Mouse (Mus musculus): ENCODE measurements around the gene Sept9. TPM values are rescaled to one million over a fixed set of nuclear protein-coding genes. Genes with fewer than 3 reads are reported as not detected.

The Sept9 gene
- polyA plus RNA-seq, 1 experiment from 2014 or later: 139 TPM

GRCm38 (mm10) chr11:117159257-117159945 lies 40.1 kb upstream of the Sept9 start:
- Histone ChIP-seq H3K4me2 (ENCODE audit: low read depth, low read length) (no peak overlapping the region), H3K27me3 (ENCODE audit: control insufficient read depth, insufficient read depth, low read depth, low read length) (no peaks in the 10 kb centered on the region), H3K27ac (ENCODE audit: low read length) (no peak overlapping the region), H3K4me1 (replicated peaks; ENCODE audit: control insufficient read depth, insufficient read depth, low read length) (peaks cover 15% of the 10 kb centered on the region), H3K36me3 (ENCODE audit: control insufficient read depth, insufficient read depth, low read length) (peaks cover 23% of the 10 kb centered on the region), H3K4me3 (ENCODE audit: low read length) (no peak overlapping the region), H3K9me3 (ENCODE audit: control insufficient read depth, low read length) (no peaks in the 10 kb centered on the region; the same call in 1 of the 2 replicates), H3K9ac (ENCODE audit: low read length) (no peak overlapping the region)
- 78% methylated on average over 13 of the region's 13 CpGs for WGBS
- no peak for ATAC-seq (ENCODE audit: low read depth)

DNA sequence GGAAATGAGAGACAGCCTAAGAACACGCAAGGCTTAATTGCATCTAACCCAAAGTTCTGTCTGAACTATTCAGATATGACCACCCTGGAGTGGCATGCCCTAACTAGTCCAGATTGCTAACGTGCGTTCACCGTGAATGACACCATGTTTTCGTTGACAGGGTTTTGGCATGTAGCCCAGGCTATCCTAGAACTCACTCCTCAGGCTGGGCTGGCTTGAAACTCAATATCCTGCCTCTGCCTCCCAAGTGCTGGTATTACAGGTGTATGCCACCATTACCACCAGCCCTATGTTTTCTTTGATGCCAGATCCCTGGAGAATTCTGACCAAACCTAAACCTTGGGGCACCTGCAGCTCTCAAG lies 39.5 kb upstream of the Sept9 start:
- H3K4me3 ChIP-seq (ENCODE audit: low read length): no peak overlapping the region
- ATAC-seq (ENCODE audit: low read depth): no peak
- H3K27me3 ChIP-seq (ENCODE audit: control insufficient read depth, insufficient read depth, low read depth, low read length): no peaks in the 10 kb centered on the region
- peaks cover 23% of the 10 kb centered on the region for H3K36me3 ChIP-seq (ENCODE audit: control insufficient read depth, insufficient read depth, low read length)
- H3K4me1 ChIP-seq (replicated peaks; ENCODE audit: control insufficient read depth, insufficient read depth, low read length): peaks cover 15% of the 10 kb centered on the region
- WGBS: 66% methylated on average over 5 of the region's 5 CpGs
- no peaks in the 10 kb centered on the region; the same call in 1 of the 2 replicates for H3K9me3 ChIP-seq (ENCODE audit: control insufficient read depth, low read length)
- no peak overlapping the region for H3K9ac ChIP-seq (ENCODE audit: low read length)
- no peak overlapping the region for H3K4me2 ChIP-seq (ENCODE audit: low read depth, low read length)
- no peak overlapping the region for H3K27ac ChIP-seq (ENCODE audit: low read length)

GRCm38 (mm10) chr11:117160791-117161190 lies 38.7 kb upstream of the Sept9 start:
- peaks cover 15% of the 10 kb centered on the region for H3K4me1 ChIP-seq (replicated peaks; ENCODE audit: control insufficient read depth, insufficient read depth, low read length)
- H3K4me2 ChIP-seq (ENCODE audit: low read depth, low read length): no peak overlapping the region
- no peak overlapping the region for H3K9ac ChIP-seq (ENCODE audit: low read length)
- H3K36me3 ChIP-seq (ENCODE audit: control insufficient read depth, insufficient read depth, low read length): peaks cover 16% of the 10 kb centered on the region
- no peak for ATAC-seq (ENCODE audit: low read depth)
- H3K27me3 ChIP-seq (ENCODE audit: control insufficient read depth, insufficient read depth, low read depth, low read length): no peaks in the 10 kb centered on the region
- H3K9me3 ChIP-seq (ENCODE audit: control insufficient read depth, low read length): no peaks in the 10 kb centered on the region; the same call in 1 of the 2 replicates
- no peak overlapping the region for H3K4me3 ChIP-seq (ENCODE audit: low read length)
- H3K27ac ChIP-seq (ENCODE audit: low read length): no peak overlapping the region
- 94% methylated on average over 12 of the region's 12 CpGs for WGBS

DNA sequence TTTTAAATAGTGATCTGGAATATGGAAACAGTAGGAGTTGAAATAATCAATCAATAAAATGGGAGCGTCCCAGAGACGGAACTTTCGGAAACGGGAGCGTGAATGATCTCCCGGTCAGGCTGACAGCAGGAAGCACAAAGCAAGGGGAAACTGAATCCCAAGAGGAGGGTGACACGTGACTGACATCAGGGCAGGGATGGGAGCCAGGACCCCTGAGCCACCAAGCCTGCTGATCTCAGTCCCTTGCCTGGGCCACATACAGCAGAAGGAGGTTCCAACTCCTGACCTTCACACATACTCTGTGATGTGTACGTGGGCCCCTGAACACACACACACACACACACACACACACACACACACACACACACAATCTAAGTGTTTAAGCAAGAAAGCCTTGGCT lies 37.9 kb upstream of the Sept9 start:
- no peak overlapping the region for H3K9ac ChIP-seq (ENCODE audit: low read length)
- no peak for ATAC-seq (ENCODE audit: low read depth)
- no peak overlapping the region for H3K4me2 ChIP-seq (ENCODE audit: low read depth, low read length)
- H3K27ac ChIP-seq (ENCODE audit: low read length): no peak overlapping the region
- peaks cover 11% of the 10 kb centered on the region; the same call in 1 of the 2 replicates for H3K4me1 ChIP-seq (replicated peaks; ENCODE audit: control insufficient read depth, insufficient read depth, low read length)
- no peak overlapping the region for H3K4me3 ChIP-seq (ENCODE audit: low read length)
- H3K9me3 ChIP-seq (ENCODE audit: control insufficient read depth, low read length): no peaks in the 10 kb centered on the region; the same call in 1 of the 2 replicates
- peaks cover 10% of the 10 kb centered on the region for H3K36me3 ChIP-seq (ENCODE audit: control insufficient read depth, insufficient read depth, low read length)
- H3K27me3 ChIP-seq (ENCODE audit: control insufficient read depth, insufficient read depth, low read depth, low read length): no peaks in the 10 kb centered on the region
- WGBS: 44% methylated on average over 8 of the region's 8 CpGs

GRCm38 (mm10) chr11:117163098-117163497 lies 36.4 kb upstream of the Sept9 start:
- WGBS: 78% methylated on average over 9 of the region's 9 CpGs
- H3K36me3 ChIP-seq (ENCODE audit: control insufficient read depth, insufficient read depth, low read length): peaks cover 2% of the 10 kb centered on the region; the same call in 1 of the 2 replicates
- H3K4me3 ChIP-seq (ENCODE audit: low read length): no peak overlapping the region
- no peaks in the 10 kb centered on the region for H3K27me3 ChIP-seq (ENCODE audit: control insufficient read depth, insufficient read depth, low read depth, low read length)
- H3K4me1 ChIP-seq (replicated peaks; ENCODE audit: control insufficient read depth, insufficient read depth, low read length): peaks cover 8% of the 10 kb centered on the region; the same call in 1 of the 2 replicates
- H3K9me3 ChIP-seq (ENCODE audit: control insufficient read depth, low read length): no peaks in the 10 kb centered on the region; the same call in 1 of the 2 replicates
- H3K4me2 ChIP-seq (ENCODE audit: low read depth, low read length): no peak overlapping the region
- ATAC-seq (ENCODE audit: low read depth): no peak
- no peak overlapping the region for H3K9ac ChIP-seq (ENCODE audit: low read length)
- H3K27ac ChIP-seq (ENCODE audit: low read length): no peak overlapping the region

DNA sequence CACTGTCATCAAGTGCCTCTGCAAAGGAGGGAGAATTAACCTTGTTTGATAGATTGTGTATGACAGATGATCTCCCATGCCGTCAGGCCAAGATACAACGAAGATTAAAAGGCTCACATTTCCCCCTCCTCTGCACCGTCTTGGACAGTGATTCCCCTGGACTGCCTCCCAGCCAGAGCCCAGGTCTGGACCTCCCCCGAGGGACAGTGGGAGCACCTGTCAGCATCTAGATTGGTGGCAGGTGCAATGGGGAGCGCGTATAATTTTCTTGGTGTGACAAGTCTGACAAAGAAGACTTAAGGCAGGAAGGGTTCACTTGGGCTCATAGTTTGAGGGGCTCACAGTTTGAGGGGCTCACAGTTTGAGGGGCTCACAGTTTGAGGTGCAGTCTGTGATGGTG lies 35.7 kb upstream of the Sept9 start:
- H3K4me2 ChIP-seq (ENCODE audit: low read depth, low read length): no peak overlapping the region
- H3K4me3 ChIP-seq (ENCODE audit: low read length): no peak overlapping the region
- no peak overlapping the region for H3K9ac ChIP-seq (ENCODE audit: low read length)
- peaks cover 2% of the 10 kb centered on the region; the same call in 1 of the 2 replicates for H3K36me3 ChIP-seq (ENCODE audit: control insufficient read depth, insufficient read depth, low read length)
- H3K27ac ChIP-seq (ENCODE audit: low read length): no peak overlapping the region
- ATAC-seq (ENCODE audit: low read depth): no peak
- H3K9me3 ChIP-seq (ENCODE audit: control insufficient read depth, low read length): no peaks in the 10 kb centered on the region; the same call in 1 of the 2 replicates
- 0 out of 2 replicates have a peak, but pooled peaks cover 2% of the 10 kb centered on the region for H3K4me1 ChIP-seq (replicated peaks; ENCODE audit: control insufficient read depth, insufficient read depth, low read length)
- 51% methylated on average over 6 of the region's 6 CpGs for WGBS
- no peaks in the 10 kb centered on the region for H3K27me3 ChIP-seq (ENCODE audit: control insufficient read depth, insufficient read depth, low read depth, low read length)

DNA sequence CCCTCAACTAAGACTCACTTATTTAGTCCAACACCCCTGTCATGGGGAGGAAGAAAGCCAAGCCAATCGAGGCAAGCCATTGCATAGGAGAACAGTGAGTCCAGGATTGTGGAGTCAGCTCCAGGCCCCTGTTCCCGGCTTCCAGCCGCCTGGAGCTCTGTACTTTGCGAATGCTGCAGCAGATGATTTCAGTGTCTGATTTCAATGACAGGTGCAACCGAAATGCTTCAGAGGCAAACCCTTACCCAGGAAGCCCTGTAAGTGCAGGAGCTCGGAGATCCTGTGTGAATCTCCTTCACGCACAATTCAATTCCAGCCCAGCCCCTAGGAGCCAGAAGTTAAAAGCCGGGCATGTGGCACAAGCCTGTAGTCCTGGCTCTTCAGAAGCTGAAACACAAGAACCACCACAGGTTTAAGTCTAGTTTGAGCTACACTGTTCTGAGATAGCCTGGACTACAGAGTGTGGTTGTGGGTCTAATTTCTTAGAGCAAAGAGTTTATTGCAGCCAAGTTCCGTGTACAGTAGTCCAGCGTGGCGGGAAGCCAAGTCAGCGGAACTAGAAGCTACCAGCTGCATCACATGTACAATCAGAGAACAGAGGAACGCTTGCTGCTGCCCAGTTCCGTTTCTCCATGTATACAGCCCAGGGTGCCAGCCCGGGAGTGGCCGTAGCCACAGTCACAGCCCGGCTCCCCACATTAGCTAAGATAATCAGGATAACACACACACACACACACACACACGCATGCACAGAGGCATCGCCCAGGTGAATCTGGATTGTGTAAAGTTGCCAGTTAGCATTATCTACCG lies 31.0 kb upstream of the Sept9 start:
- WGBS: 68% methylated on average over 20 of the region's 20 CpGs
- Histone ChIP-seq H3K4me3 (ENCODE audit: low read length) (no peak overlapping the region), H3K36me3 (ENCODE audit: control insufficient read depth, insufficient read depth, low read length) (no peaks in the 10 kb centered on the region), H3K27ac (ENCODE audit: low read length) (no peak overlapping the region), H3K27me3 (ENCODE audit: control insufficient read depth, insufficient read depth, low read depth, low read length) (no peaks in the 10 kb centered on the region), H3K9ac (ENCODE audit: low read length) (no peak overlapping the region), H3K9me3 (ENCODE audit: control insufficient read depth, low read length) (no peaks in the 10 kb centered on the region; the same call in 1 of the 2 replicates), H3K4me2 (ENCODE audit: low read depth, low read length) (no peak overlapping the region), H3K4me1 (replicated peaks; ENCODE audit: control insufficient read depth, insufficient read depth, low read length) (no peaks in the 10 kb centered on the region)
- no peak for ATAC-seq (ENCODE audit: low read depth)

GRCm38 (mm10) chr11:117169088-117169635 lies 30.3 kb upstream of the Sept9 start:
- no peak overlapping the region for H3K4me2 ChIP-seq (ENCODE audit: low read depth, low read length)
- no peak overlapping the region for H3K9ac ChIP-seq (ENCODE audit: low read length)
- H3K27ac ChIP-seq (ENCODE audit: low read length): no peak overlapping the region
- H3K36me3 ChIP-seq (ENCODE audit: control insufficient read depth, insufficient read depth, low read length): no peaks in the 10 kb centered on the region
- H3K27me3 ChIP-seq (ENCODE audit: control insufficient read depth, insufficient read depth, low read depth, low read length): no peaks in the 10 kb centered on the region
- no peak overlapping the region for H3K4me3 ChIP-seq (ENCODE audit: low read length)
- H3K9me3 ChIP-seq (ENCODE audit: control insufficient read depth, low read length): no peaks in the 10 kb centered on the region; the same call in 1 of the 2 replicates
- peaks cover 2% of the 10 kb centered on the region for H3K4me1 ChIP-seq (replicated peaks; ENCODE audit: control insufficient read depth, insufficient read depth, low read length)
- WGBS: 86% methylated on average over 11 of the region's 11 CpGs
- ATAC-seq (ENCODE audit: low read depth): no peak

Data from lung, embryonic 16.5 days (tissue).